Mouse (Mus musculus) thymus, adult 2 months (tissue): ENCODE results near the gene Samd4.

Source experiments
- CTCF ChIP-seq: fragments of 200-500 bp; IDR thresholded peaks from 2 replicates; pipeline ENCODE4 v1.5.1; 2012; ENCODE audit warnings: mild to moderate bottlenecking, control low read depth, low read length, moderate library complexity, borderline replicate concordance; ENCODE audit not compliant: control insufficient read depth, poor library complexity, insufficient read depth; ENCODE audit errors: extremely low read depth
- POLR2A ChIP-seq: fragments of 200-500 bp; IDR thresholded peaks from 2 replicates; pipeline ENCODE4 v1.6.1; 2012; ENCODE audit warnings: mild to moderate bottlenecking, low read length, control low read depth, moderate library complexity; ENCODE audit not compliant: control insufficient read depth, poor library complexity, insufficient read depth; ENCODE audit errors: extremely low read depth

- no peak for TF ChIP-seq CTCF
- no peak for TF ChIP-seq POLR2A
Measured at GRCm38 (mm10) chr14:46968046-46968445, 85.4 kb downstream of the Samd4 start.
